Mouse (Mus musculus) forebrain, embryonic 14.5 days (tissue): ENCODE data around the gene Irf5. TPM values are rescaled to one million over a fixed set of nuclear protein-coding genes. Genes with fewer than 3 reads are reported as not detected.

Experiments
- ATAC-seq: fragments of 200-750 bp; cut with Nextera tagmentation; 2 replicates; pipeline ENCODE4 v1.8.0; 2017; ENCODE audit warnings: mild to moderate bottlenecking, moderate library complexity
- DNase-seq: peaks from one replicate; pipeline ENCODE4 v3.0.0-alpha.2; 2015; ENCODE audit warnings: low spot score
- H3K27ac ChIP-seq: fragments of 300-500 bp; sonication (generic); 2 replicates; pipeline ENCODE4 v1.5.1; 2014; ENCODE audit warnings: low read depth, mild to moderate bottlenecking, control low read depth, low read length, moderate library complexity
- H3K27me3 ChIP-seq: fragments of 300-500 bp; sonication (generic); replicated peaks from 2 replicates; pipeline ENCODE4 v1.6.1; 2014; ENCODE audit warnings: low read length, control low read depth, mixed read lengths; ENCODE audit not compliant: control insufficient read depth, insufficient read depth
- H3K36me3 ChIP-seq: fragments of 300-500 bp; sonication (generic); 2 replicates; pipeline ENCODE4 v1.6.1; 2014; ENCODE audit warnings: low read length, control low read depth; ENCODE audit not compliant: control insufficient read depth, insufficient read depth
- H3K4me1 ChIP-seq: fragments of 300-500 bp; sonication (generic); 2 replicates; pipeline ENCODE4 v1.6.1; 2014; ENCODE audit warnings: antibody characterized with exemption, low read length, control low read depth; ENCODE audit not compliant: control insufficient read depth, insufficient read depth
- H3K4me2 ChIP-seq: fragments of 300-500 bp; sonication (generic); 2 replicates; pipeline ENCODE4 v1.6.1; 2014; ENCODE audit warnings: mild to moderate bottlenecking, control low read depth, low read length
- H3K4me3 ChIP-seq: fragments of 300-500 bp; sonication (generic); 2 replicates; pipeline ENCODE4 v1.5.1; 2014; ENCODE audit warnings: low read depth, low read length, control low read depth
- H3K9ac ChIP-seq: fragments of 300-500 bp; sonication (generic); 2 replicates; pipeline ENCODE4 v1.6.1; 2014; ENCODE audit warnings: mild to moderate bottlenecking, low read length, control low read depth, moderate library complexity
- H3K9me3 ChIP-seq: fragments of 300-500 bp; sonication (generic); replicated peaks from 2 replicates; pipeline ENCODE4 v1.6.1; 2016; ENCODE audit warnings: low read length, control low read depth, mixed read lengths; ENCODE audit not compliant: control insufficient read depth
- WGBS: fragments of 180-500 bp; shearing (Covaris S2); extraction: QIAGEN DNeasy Blood & Tissue Kit; methylation state at CpG from one replicate; pipeline ENCODE4 v1.1.7; 2014; 5-methylcytosine and 5-hydroxymethylcytosine counted together
- polyA plus RNA-seq: library from polyadenylated mRNA; unstranded; fragments of >200 nt; fragmentation: Nextera tagmentation; extraction: Ambion mirVana; gene quantifications from 2 replicates; pipeline ENCODE4 v1.2.1, GENCODE M21; 2014

The Irf5 gene
- polyA plus RNA-seq: 0.98 and 1.4 TPM in 2 replicates

DNA sequence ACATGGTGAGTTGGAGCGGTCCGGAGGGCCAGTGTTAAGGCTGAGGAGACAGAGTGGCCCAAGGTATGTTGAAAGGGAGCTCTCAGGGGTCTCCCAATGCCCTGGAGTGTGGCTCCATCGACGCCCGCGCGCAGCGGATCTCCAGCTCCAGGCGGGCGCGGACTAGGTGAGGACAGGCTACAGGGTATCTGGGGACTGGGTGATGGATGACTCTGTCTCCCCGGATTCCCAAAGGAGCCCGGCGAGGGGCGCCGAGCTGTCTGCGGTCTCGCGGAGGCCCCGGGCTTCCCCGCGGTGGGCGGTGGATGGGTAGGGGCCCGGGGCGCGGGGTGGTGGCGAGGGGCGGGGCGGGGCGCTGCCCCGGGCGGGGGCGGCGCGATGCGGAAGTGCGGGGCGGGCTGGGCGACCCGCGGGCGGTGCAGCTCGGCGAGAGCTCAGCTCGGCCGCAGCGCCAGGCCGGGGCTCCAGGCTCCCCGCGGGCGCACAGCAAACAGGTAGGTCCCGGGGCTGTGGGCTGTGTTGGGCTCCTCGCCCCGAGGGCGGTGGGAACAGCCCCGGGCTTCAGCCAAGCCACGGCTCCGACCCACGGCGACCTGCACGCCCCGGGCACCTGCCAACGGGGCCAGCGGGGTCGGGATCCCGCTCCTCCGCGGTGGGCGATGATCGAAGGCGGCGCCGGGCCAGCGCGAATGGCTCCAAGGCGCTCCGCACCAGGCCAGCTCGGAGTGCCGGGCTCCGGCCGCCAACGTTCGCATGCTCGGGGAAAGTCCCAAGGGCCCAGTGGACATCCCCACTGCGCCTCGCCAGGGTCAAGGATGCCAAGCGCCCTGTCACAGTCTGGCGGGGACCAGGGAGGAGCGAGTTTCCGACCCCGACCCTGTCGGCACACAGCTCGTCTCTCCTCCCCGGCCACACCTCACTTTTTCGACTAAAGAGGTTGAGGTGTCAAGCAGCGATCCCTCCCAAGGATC lies at the start of gene Irf5:
Irf5 (plus strand) TSS at position 345 of the 971 bp plus-strand sequence.
- Histone ChIP-seq H3K4me1 (peaks cover 4% of the 10 kb centered on the region; the same call in 1 of the 2 replicates), H3K36me3 (no peaks in the 10 kb centered on the region), H3K27ac (no peak within 1 kb of the TSS), H3K4me3 (peak within 1 kb of the TSS; percentile 47), H3K9ac (peak within 1 kb of the TSS; percentile 57), H3K4me2 (peak within 1 kb of the TSS; percentile 96), H3K9me3 (no peaks in the 10 kb centered on the region), H3K27me3 (peaks cover 46% of the 10 kb centered on the region)
- WGBS: under 1% methylated on average over 66 of the region's 96 CpGs
- peak; percentile 58; the same call in 1 of the 2 replicates for ATAC-seq
- no peak for DNase-seq

DNA sequence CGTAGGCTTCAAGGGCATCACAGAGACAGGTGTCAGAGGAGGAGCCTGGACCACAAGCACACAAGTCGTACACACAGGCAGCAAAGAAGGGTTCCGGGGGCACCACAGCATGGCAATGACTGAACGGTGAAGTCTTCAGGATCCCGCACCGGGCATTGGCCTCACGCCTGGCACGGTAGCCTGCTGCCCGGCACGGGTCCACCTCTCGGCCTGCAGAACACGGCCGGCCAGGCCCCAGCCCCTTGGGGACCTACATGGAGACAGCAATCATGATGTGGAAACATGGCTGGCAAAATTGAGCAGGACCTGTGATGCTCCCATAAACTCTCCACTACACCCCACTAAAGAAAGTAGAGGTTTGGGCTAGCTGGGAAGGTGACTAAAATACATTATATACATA lies 43.7 kb upstream of the Irf5 start:
- no peak for DNase-seq

DNA sequence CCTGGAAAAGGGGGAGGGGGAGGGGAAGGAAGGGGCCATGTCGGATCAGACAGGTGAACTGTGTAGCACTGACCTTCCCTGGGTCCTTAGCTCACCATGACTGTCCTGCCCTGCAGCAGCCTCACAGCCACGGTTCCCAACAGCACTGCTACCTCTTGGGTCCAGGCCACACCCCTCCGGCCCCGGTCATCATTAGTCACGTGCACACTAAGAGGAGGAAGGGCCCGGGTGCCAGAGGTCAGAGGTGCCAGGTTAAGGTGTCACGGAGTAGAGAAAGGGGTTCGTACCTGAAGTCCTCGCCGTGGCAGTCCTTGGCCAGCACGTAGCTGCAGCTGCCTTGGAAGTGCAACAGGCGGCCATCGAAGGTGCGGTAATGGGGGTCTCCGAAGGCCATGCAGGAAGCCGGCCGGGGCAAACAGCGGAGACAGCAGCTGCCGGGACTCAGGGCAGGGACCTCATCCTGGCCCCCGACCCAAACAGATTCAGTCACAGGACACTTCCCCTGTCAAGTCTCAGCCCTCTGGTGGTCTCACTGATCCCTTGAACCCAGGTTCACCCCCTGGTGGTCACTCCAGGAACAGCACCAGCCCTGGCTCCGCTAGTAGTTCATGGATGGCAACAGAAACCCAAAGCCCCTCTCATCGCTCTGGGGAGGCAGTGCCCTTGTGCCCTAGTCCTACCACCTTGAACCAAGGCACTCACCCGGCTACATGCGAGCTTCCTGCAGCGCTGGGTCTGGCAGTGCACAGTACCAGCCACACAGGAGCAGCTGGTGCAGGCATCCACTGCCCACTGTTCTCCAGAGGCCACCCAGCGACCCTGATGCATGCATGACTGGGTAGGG lies 41.5 kb upstream of the Irf5 start:
- Histone ChIP-seq H3K4me2 (peak overlapping the region; percentile 53), H3K4me1 (peaks cover 3% of the 10 kb centered on the region), H3K9me3 (no peaks in the 10 kb centered on the region), H3K4me3 (peak overlapping the region; percentile 14; the same call in 1 of the 2 replicates), H3K36me3 (no peaks in the 10 kb centered on the region), H3K27ac (no peak overlapping the region), H3K9ac (no peak overlapping the region), H3K27me3 (peaks cover 6% of the 10 kb centered on the region; the same call in 1 of the 2 replicates)
- ATAC-seq: peak; percentile 66
- DNase-seq: peak; percentile 76
- 4% methylated on average over 26 of the region's 26 CpGs for WGBS

More for the DNA sequence above, 43.7 kb upstream of the Irf5 start:
- 94% methylated on average over 13 of the region's 13 CpGs for WGBS
- Histone ChIP-seq H3K9me3 (no peaks in the 10 kb centered on the region), H3K27me3 (peaks cover 6% of the 10 kb centered on the region; the same call in 1 of the 2 replicates), H3K27ac (no peak overlapping the region), H3K9ac (no peak overlapping the region), H3K4me3 (no peak overlapping the region), H3K36me3 (no peaks in the 10 kb centered on the region), H3K4me2 (no peak overlapping the region), H3K4me1 (peaks cover 3% of the 10 kb centered on the region)
- ATAC-seq: no peak

DNA sequence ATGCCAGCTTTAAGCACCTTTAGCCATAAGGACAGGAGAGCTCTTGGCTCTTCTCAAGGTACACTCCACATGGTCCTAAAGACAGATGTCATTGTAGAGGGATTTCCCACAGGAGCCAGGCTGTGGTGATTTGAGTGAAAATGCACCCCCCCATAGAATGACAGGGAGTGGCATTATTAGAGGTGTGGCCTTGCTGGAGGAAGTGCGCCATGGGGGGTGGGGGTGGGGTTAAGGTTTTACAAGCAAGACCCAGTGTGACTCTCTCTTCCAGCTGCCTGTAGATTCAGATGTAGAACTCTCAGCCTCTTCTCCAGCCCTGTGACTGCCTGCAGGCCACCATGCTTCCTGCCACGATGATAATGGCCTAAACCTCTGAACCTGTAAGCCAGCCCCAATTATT lies 40.5 kb upstream of the Irf5 start:
- Histone ChIP-seq H3K9me3 (no peaks in the 10 kb centered on the region), H3K36me3 (no peaks in the 10 kb centered on the region), H3K27ac (no peak overlapping the region), H3K4me3 (no peak overlapping the region), H3K27me3 (peaks cover 6% of the 10 kb centered on the region; the same call in 1 of the 2 replicates), H3K9ac (no peak overlapping the region), H3K4me1 (peaks cover 3% of the 10 kb centered on the region), H3K4me2 (no peak overlapping the region)
- 60% methylated on average over 2 of the region's 2 CpGs for WGBS
- no peak for DNase-seq
- ATAC-seq: no peak

DNA sequence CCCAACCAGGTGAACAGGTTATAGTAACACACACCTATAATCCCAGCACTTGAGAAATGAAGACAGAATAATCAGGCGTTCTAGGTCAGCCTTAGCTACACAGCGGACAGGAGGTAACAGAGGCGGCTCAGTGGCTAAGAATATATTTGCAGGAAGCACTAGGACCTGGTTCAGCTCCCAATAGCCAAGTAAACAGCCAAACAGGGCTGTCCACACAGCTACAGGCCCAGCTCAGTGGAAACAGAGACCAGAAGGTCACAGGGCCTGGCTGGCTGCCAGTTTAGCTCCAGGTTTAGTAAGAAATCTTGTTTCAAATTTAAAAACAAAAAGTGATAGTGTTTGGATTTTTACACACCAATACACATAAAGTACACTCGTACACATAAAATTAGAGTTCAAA lies 32.3 kb upstream of the Irf5 start:
- Histone ChIP-seq H3K36me3 (no peaks in the 10 kb centered on the region), H3K27ac (no peak overlapping the region), H3K4me3 (no peak overlapping the region), H3K4me2 (no peak overlapping the region), H3K4me1 (no peaks in the 10 kb centered on the region), H3K27me3 (peaks cover 25% of the 10 kb centered on the region), H3K9me3 (no peaks in the 10 kb centered on the region), H3K9ac (no peak overlapping the region)
- DNase-seq: no peak
- WGBS: 79% methylated on average over 4 of the region's 4 CpGs
- ATAC-seq: no peak

DNA sequence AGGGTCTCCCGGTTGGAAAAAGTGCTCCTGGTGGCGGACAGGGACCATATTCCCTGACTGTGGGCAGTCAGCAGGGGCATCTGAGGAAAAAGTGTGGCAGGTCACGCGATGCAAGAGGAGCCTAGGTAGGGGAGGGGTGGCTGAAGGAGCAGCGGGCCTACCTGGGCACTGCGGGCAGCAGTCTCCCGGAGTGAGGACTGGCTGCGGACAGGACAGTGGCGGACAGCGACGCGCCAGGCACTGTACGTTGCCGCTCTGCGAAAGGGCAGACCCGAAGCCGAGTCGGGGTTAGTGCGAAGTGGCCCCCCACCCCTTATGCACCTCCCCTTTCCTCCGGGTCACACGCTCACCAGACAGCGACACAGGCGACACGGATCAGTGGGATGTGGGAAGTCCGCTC lies 30.2 kb upstream of the Irf5 start:
- DNase-seq (no peak), ATAC-seq (no peak)
- H3K4me1 ChIP-seq: no peaks in the 10 kb centered on the region
- WGBS: 11% methylated on average over 25 of the region's 25 CpGs
- H3K27me3 ChIP-seq: peaks cover 25% of the 10 kb centered on the region
- H3K4me2 ChIP-seq: no peak overlapping the region
- H3K27ac ChIP-seq: no peak overlapping the region
- no peaks in the 10 kb centered on the region for H3K9me3 ChIP-seq
- H3K9ac ChIP-seq: no peak overlapping the region
- H3K36me3 ChIP-seq: no peaks in the 10 kb centered on the region
- H3K4me3 ChIP-seq: no peak overlapping the region

DNA sequence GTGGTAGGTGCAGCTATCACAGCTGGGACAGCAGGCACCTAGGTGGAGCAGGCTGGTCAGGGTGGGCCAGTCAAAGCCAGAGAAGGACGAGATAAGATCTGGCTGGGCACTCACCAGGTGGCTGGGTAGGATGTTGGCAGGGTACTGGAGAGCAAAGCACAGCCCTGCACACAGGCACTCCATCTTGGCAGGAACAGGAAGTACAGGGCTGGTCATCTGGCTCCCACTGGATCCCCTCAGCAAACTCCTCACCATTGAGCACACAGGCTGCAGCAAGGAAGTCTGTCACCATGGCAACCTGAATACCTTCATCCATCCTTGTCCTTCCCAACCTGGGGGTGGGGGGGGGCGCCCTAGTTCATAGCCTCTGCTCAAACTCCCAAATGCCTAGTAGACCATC lies 28.6 kb upstream of the Irf5 start:
- Histone ChIP-seq H3K4me3 (no peak overlapping the region), H3K36me3 (no peaks in the 10 kb centered on the region), H3K27ac (no peak overlapping the region), H3K9ac (no peak overlapping the region), H3K27me3 (peaks cover 25% of the 10 kb centered on the region), H3K4me2 (no peak overlapping the region), H3K4me1 (no peaks in the 10 kb centered on the region), H3K9me3 (no peaks in the 10 kb centered on the region)
- ATAC-seq (no peak), DNase-seq (no peak)
- 41% methylated on average over 2 of the region's 2 CpGs for WGBS

DNA sequence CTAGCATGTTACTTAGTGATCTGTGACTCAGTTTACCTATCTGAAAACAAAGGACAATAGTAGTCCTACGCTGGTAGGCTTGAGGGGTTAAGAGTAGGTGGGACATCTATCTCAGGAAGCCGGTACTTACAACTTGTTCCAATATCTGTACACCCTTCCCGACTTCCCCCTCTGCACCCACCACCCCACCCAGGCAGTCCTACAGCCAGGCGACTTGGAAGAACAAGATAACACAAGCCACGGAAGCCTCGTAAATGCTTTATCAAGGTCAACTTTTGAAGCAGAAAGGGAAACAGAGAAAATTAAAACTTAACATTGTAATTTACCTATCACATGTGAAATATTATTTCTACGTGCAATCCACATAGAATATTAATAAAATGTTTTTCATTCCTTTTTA lies 26.2 kb upstream of the Irf5 start:
- no peak for DNase-seq
- Histone ChIP-seq H3K27me3 (peaks cover 25% of the 10 kb centered on the region), H3K9ac (no peak overlapping the region), H3K4me3 (no peak overlapping the region), H3K9me3 (no peaks in the 10 kb centered on the region), H3K4me1 (no peaks in the 10 kb centered on the region), H3K4me2 (no peak overlapping the region), H3K27ac (no peak overlapping the region), H3K36me3 (no peaks in the 10 kb centered on the region)
- ATAC-seq: no peak
- 95% methylated on average over 7 of the region's 7 CpGs for WGBS
